In genomic region chr12:111986756-111987155, GRCm38 (mm10) we compare ENCODE assay signal across 27 mouse cellular contexts. TPM values are rescaled to one million over a fixed set of nuclear protein-coding genes. Genes with fewer than 3 reads are reported as not detected.
DNase-seq lines count a peak whose midpoint lies in the region; ATAC-seq lines count a peak whose summit lies in the region.
"Had no signal": no experiment of that assay in that cellular context is flagged by ENCODE, and none has a peak within 500 bp of the region (broad histone marks: within the 10 kb centered on the region; RNA-seq: fewer than 3 reads in every experiment).

No protein-coding gene starts in this region.

- 60% methylated on average over 9 of the region's 9 CpGs for WGBS in neural tube, embryonic 13.5 days
- 48% methylated on average over 9 of the region's 9 CpGs for WGBS in forebrain, embryonic 13.5 days

- ATAC-seq in frontal cortex, adult (ENCODE audit: low TSS enrichment), result peak; percentile 55; the same call in 1 of the 2 replicates
- no peak for ATAC-seq in neural tube, embryonic 13.5 days (ENCODE audit: low read depth)
- ATAC-seq in forebrain, embryonic 13.5 days, result no peak
- ATAC-seq: forebrain, postnatal 0 days; hindbrain, embryonic 16.5 days; inflammation-experienced regulatory T-cells, adult 6 months; intestine, postnatal 0 days had no signal

- DNase-seq in frontal cortex, postnatal 36 days (ENCODE audit: low spot score in 2 of 2), result no peak
- DNase-seq in neural tube, embryonic 10.5 days (ENCODE audit: extremely low spot score, low spot score), result no peak
- peak; percentile 33 for DNase-seq in adrenal gland, postnatal 10 days
- DNase-seq in adrenal gland, postnatal 36 days, result peak; percentile 35 to 53
- DNase-seq in gastrocnemius, postnatal 25 days, result no peak
- DNase-seq: cerebellum, adult 11 months; cerebellum, adult 8-10 months; cerebellum, postnatal 14 days; embryo, embryonic 11 days; forebrain, postnatal 0 days; heart, adult 18-20 months had no signal

- no peaks in the 10 kb centered on the region for H3K4me1 ChIP-seq in neural tube, embryonic 13.5 days (replicated peaks)
- H3K4me1 ChIP-seq in forebrain, embryonic 13.5 days, result no peaks in the 10 kb centered on the region
- H3K4me1 ChIP-seq: embryonic facial prominence, embryonic 12.5 days; forebrain, embryonic 12.5 days; heart, embryonic 10.5 days; heart, embryonic 15.5 days had no signal

- no peak overlapping the region for H3K4me3 ChIP-seq in neural tube, embryonic 13.5 days
- no peak overlapping the region for H3K4me3 ChIP-seq in forebrain, embryonic 13.5 days
- H3K4me3 ChIP-seq: embryonic facial prominence, embryonic 12.5 days; forebrain, embryonic 12.5 days; heart, embryonic 10.5 days; heart, embryonic 15.5 days; hindbrain, embryonic 10.5 days had no signal

- H3K27ac ChIP-seq in neural tube, embryonic 13.5 days (replicated peaks), result no peak overlapping the region
- H3K27ac ChIP-seq in forebrain, embryonic 13.5 days, result no peak overlapping the region
- H3K27ac ChIP-seq: embryonic facial prominence, embryonic 12.5 days; forebrain, embryonic 12.5 days; heart, embryonic 10.5 days; heart, embryonic 15.5 days; hindbrain, embryonic 10.5 days had no signal

- no peaks in the 10 kb centered on the region for H3K9me3 ChIP-seq in neural tube, embryonic 13.5 days
- no peaks in the 10 kb centered on the region for H3K9me3 ChIP-seq in forebrain, embryonic 13.5 days (replicated peaks)
- H3K9me3 ChIP-seq: embryonic facial prominence, embryonic 12.5 days; forebrain, embryonic 12.5 days; heart, embryonic 10.5 days; heart, embryonic 15.5 days; hindbrain, embryonic 10.5 days had no signal

- no peaks in the 10 kb centered on the region for H3K36me3 ChIP-seq in neural tube, embryonic 13.5 days
- H3K36me3 ChIP-seq in forebrain, embryonic 13.5 days (ENCODE audit: poor library complexity, severe bottlenecking), result no peaks in the 10 kb centered on the region
- H3K36me3 ChIP-seq: embryonic facial prominence, embryonic 12.5 days; forebrain, embryonic 12.5 days; heart, embryonic 10.5 days; heart, embryonic 15.5 days; hindbrain, embryonic 10.5 days had no signal

- no peak overlapping the region for H3K4me2 ChIP-seq in neural tube, embryonic 13.5 days
- H3K4me2 ChIP-seq in forebrain, embryonic 13.5 days, result no peak overlapping the region
- H3K4me2 ChIP-seq: embryonic facial prominence, embryonic 12.5 days; forebrain, embryonic 12.5 days; heart, embryonic 15.5 days had no signal

- H3K27me3 ChIP-seq in neural tube, embryonic 13.5 days, result no peaks in the 10 kb centered on the region
- no peaks in the 10 kb centered on the region for H3K27me3 ChIP-seq in forebrain, embryonic 13.5 days
- H3K27me3 ChIP-seq: embryonic facial prominence, embryonic 12.5 days; forebrain, embryonic 12.5 days; heart, embryonic 15.5 days had no signal

- H3K9ac ChIP-seq in neural tube, embryonic 13.5 days, result 0 out of 2 replicates have a peak overlapping the region, but pooled peaks have one; percentile 17
- H3K9ac ChIP-seq in forebrain, embryonic 13.5 days, result no peak overlapping the region
- H3K9ac ChIP-seq: embryonic facial prominence, embryonic 12.5 days; forebrain, embryonic 12.5 days; forebrain, postnatal 0 days; heart, embryonic 15.5 days had no signal

RNA-seq across cellular contexts. Expression of gene Rd3l, which starts 5.6 kb away (rescaled TPM):
- not detected in 2 replicates for polyA plus RNA-seq in neural tube, embryonic 13.5 days (2015; fragmentation: Nextera tagmentation; extraction: Ambion mirVana)
- total RNA-seq in adrenal gland, postnatal 10 days (2021), result not detected
- not detected for total RNA-seq in adrenal gland, postnatal 36 days (2021)
- not detected in 2 replicates for polyA plus RNA-seq in forebrain, embryonic 13.5 days (2015; fragmentation: Nextera tagmentation; extraction: Ambion mirVana)
- not detected for total RNA-seq in gastrocnemius, postnatal 25 days (2021)
- total RNA-seq: common myeloid progenitor, adult 5-6 weeks; ES-E14; gastrocnemius, adult 8-10 months; gastrocnemius, postnatal 4 days had no signal
- polyA plus RNA-seq: brain, embryonic 14.5 days; embryonic facial prominence, embryonic 12.5 days; forebrain, embryonic 12.5 days; hindbrain, embryonic 10.5 days; hindbrain, embryonic 16.5 days; inflammation-experienced regulatory T-cells, adult 6 months; intestine, postnatal 0 days had no signal

RNA-seq across cellular contexts. Expression of gene Tdrd9, which starts 15.4 kb away (rescaled TPM):
- polyA plus RNA-seq in neural tube, embryonic 13.5 days (2015; fragmentation: Nextera tagmentation; extraction: Ambion mirVana), result 0.74 and 1.4 TPM in 2 replicates
- total RNA-seq in adrenal gland, postnatal 10 days (2021), result under 1 TPM; 0.39 to 0.66 TPM
- total RNA-seq in adrenal gland, postnatal 36 days (2021), result under 1 TPM in 1 of 2 experiments, not detected in 1; 0.23 TPM
- polyA plus RNA-seq in forebrain, embryonic 13.5 days (2015; fragmentation: Nextera tagmentation; extraction: Ambion mirVana), result 0.45 and 1.3 TPM in 2 replicates
- under 1 TPM; 0.08 to 0.46 TPM for total RNA-seq in gastrocnemius, postnatal 25 days (2021)

RNA-seq across cellular contexts. Expression of gene Atp5mpl, which starts 20.0 kb away (rescaled TPM):
- 737 and 818 TPM in 2 replicates for polyA plus RNA-seq in neural tube, embryonic 13.5 days (2015; fragmentation: Nextera tagmentation; extraction: Ambion mirVana)
- total RNA-seq in adrenal gland, postnatal 10 days (2021), result 100 to 1,000 TPM; 673 to 781 TPM
- 100 to 1,000 TPM; 362 to 417 TPM for total RNA-seq in adrenal gland, postnatal 36 days (2021)
- polyA plus RNA-seq in forebrain, embryonic 13.5 days (2015; fragmentation: Nextera tagmentation; extraction: Ambion mirVana), result 677 and 746 TPM in 2 replicates
- total RNA-seq in gastrocnemius, postnatal 25 days (2021), result 100 to 1,000 TPM; 775 to 816 TPM

Comparison
In these comparisons a context has a peak if more than half of its experiments do, and no peak if none do; other contexts are left out.
1. DNase-seq: peak in adrenal gland, postnatal 10 days (single experiment) and adrenal gland, postnatal 36 days (2 of 2); none in frontal cortex, postnatal 36 days (0 of 2), neural tube, embryonic 10.5 days (single experiment) and gastrocnemius, postnatal 25 days (single experiment).